Mouse (Mus musculus): Measurements from ENCODE around the gene Sugt1.

GRCm38 (mm10) chr14:79587139-79587851 lies at the start of gene Sugt1:
- TF ChIP-seq ZC3H11A (IDR thresholded peaks at IDR 0.05; ENCODE audit: borderline replicate concordance, low read depth, low read length) (no peak), MAFK (IDR thresholded peaks at IDR 0.05; ENCODE audit: insufficient read depth, low read depth, low read length) (no peak)

All from ES-E14 (cell line).